Comparison of ENCODE assay signal across 31 mouse cellular contexts in genomic region chr9:32868936-32869335, GRCm38 (mm10).
"Had no signal": no experiment of that assay in that cellular context is flagged by ENCODE, and none has a peak within 500 bp of the region (broad histone marks: within the 10 kb centered on the region; RNA-seq: fewer than 3 reads in every experiment).

No protein-coding gene starts in this region.

- DNase-seq: left cerebral cortex, postnatal 4 days; liver; liver, embryonic 13.5 days; liver, postnatal 0 days; lung, adult 18-20 months; lung, adult 2 months; lung, embryonic 14.5 days; lung, postnatal 10 days; lung, postnatal 14 days; lung, postnatal 36 days; lung, postnatal 4 days had no signal

- H3K9me3 ChIP-seq: limb, embryonic 10.5 days; limb, embryonic 12.5 days; limb, embryonic 13.5 days; limb, embryonic 15.5 days; liver, embryonic 12.5 days; liver, embryonic 13.5 days; liver, embryonic 15.5 days; lung, embryonic 15.5 days; megakaryocyte, embryonic 14.5 days; midbrain, embryonic 10.5 days; midbrain, embryonic 12.5 days; midbrain, embryonic 13.5 days; midbrain, embryonic 15.5 days; neural tube, embryonic 12.5 days had no signal

- H3K27ac ChIP-seq: left cerebral cortex, adult 2 months; limb, embryonic 10.5 days; limb, embryonic 12.5 days; limb, embryonic 13.5 days; limb, embryonic 15.5 days; liver, embryonic 12.5 days; liver, embryonic 13.5 days; liver, embryonic 14.5 days; liver, embryonic 15.5 days; lung, embryonic 15.5 days; macrophage; midbrain, embryonic 10.5 days; midbrain, embryonic 12.5 days; midbrain, embryonic 13.5 days; midbrain, embryonic 15.5 days; neural tube, embryonic 12.5 days had no signal

- H3K4me1 ChIP-seq: limb, embryonic 10.5 days; limb, embryonic 12.5 days; limb, embryonic 13.5 days; limb, embryonic 15.5 days; liver, embryonic 12.5 days; liver, embryonic 13.5 days; liver, embryonic 15.5 days; lung, embryonic 15.5 days; megakaryocyte, embryonic 14.5 days; midbrain, embryonic 10.5 days; midbrain, embryonic 12.5 days; midbrain, embryonic 13.5 days; midbrain, embryonic 15.5 days; neural tube, embryonic 12.5 days had no signal

- H3K4me3 ChIP-seq: left cerebral cortex, adult 2 months; limb, embryonic 10.5 days; limb, embryonic 12.5 days; limb, embryonic 13.5 days; limb, embryonic 15.5 days; liver, embryonic 12.5 days; liver, embryonic 13.5 days; liver, embryonic 15.5 days; lung, embryonic 15.5 days; megakaryocyte, embryonic 14.5 days; midbrain, embryonic 10.5 days; midbrain, embryonic 12.5 days; midbrain, embryonic 13.5 days; midbrain, embryonic 15.5 days; myocyte; neural tube, embryonic 12.5 days had no signal

- H3K9ac ChIP-seq: limb, embryonic 12.5 days; limb, embryonic 13.5 days; limb, embryonic 15.5 days; liver, embryonic 12.5 days; liver, embryonic 13.5 days; liver, embryonic 14.5 days; liver, embryonic 15.5 days; liver, postnatal 0 days; lung, embryonic 14.5 days; lung, embryonic 15.5 days; midbrain, embryonic 12.5 days; midbrain, embryonic 13.5 days; midbrain, embryonic 15.5 days; neural tube, embryonic 12.5 days had no signal

- H3K36me3 ChIP-seq: limb, embryonic 10.5 days; limb, embryonic 12.5 days; limb, embryonic 13.5 days; limb, embryonic 15.5 days; liver, embryonic 12.5 days; liver, embryonic 13.5 days; liver, embryonic 15.5 days; lung, embryonic 15.5 days; midbrain, embryonic 10.5 days; midbrain, embryonic 12.5 days; midbrain, embryonic 13.5 days; midbrain, embryonic 15.5 days; neural tube, embryonic 12.5 days had no signal

- H3K4me2 ChIP-seq: limb, embryonic 12.5 days; limb, embryonic 13.5 days; limb, embryonic 15.5 days; liver, embryonic 11.5 days; liver, embryonic 12.5 days; liver, embryonic 13.5 days; liver, embryonic 15.5 days; lung, embryonic 14.5 days; lung, embryonic 15.5 days; midbrain, embryonic 12.5 days; midbrain, embryonic 13.5 days; midbrain, embryonic 15.5 days; neural tube, embryonic 12.5 days had no signal

- H3K27me3 ChIP-seq: limb, embryonic 12.5 days; limb, embryonic 13.5 days; limb, embryonic 15.5 days; liver, embryonic 12.5 days; liver, embryonic 13.5 days; liver, embryonic 15.5 days; lung, embryonic 15.5 days; midbrain, embryonic 12.5 days; midbrain, embryonic 13.5 days; midbrain, embryonic 15.5 days; neural tube, embryonic 12.5 days had no signal

- ATAC-seq: liver, embryonic 12.5 days; liver, postnatal 0 days; lung, postnatal 0 days; midbrain, embryonic 13.5 days; midbrain, embryonic 15.5 days; midbrain, embryonic 16.5 days had no signal
